Mouse (Mus musculus): ENCODE measurements around the gene Hdac7.

Gene Hdac7

DNA sequence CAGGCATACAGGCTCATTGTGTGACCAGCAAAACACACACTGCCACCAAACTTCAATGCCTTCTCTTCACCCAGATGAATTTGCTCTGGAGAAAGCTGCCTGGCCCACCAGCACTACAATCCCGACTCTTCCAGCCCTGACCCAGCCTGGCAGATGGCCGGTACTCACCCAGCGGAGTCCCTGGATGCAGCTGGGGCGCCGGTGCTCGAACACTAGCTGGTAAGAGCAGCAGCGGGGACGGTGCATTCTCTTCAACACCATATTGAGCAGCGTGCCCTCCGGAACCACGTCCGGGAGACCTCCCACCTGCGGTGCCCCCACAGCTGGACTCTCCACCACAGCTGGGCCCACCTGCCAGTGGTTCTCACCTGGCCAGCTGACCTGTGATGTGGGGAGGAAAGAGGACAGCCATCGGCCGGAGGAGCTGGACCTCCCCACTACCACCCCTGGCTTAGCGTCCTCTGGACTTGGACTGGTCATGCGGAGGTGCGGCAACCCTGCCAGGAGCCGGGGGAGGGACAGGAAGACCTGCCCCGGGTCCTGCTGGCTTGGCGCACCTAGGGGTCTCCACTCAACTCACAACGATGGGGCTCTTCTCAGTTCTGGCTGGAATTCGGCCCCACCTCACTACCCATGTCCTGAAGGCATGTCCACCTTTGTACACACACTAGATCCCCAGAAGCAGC is 77.6 kb downstream of the Hdac7 start:
- DNase-seq: peak; percentile 82 to 92

DNA sequence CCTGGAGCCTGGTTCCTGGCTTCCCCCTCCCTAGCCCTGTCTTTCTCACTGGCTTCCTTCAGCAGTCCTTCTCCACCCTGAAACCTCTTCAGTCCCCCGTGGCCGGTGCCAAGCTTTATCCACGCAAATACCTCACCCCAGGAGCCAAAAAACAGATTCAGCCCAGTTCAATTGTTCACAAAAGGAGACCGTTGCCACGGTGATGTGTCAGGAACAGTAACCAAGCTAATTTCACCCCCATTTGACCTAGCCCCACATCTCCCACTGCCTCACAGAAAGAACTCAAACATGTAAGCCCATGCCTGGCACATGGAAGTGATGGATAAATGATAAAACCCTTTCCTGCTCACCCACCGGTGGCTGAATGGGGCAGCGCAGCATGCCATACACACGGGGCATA is 78.1 kb downstream of the Hdac7 start:
- peak in 1 of 2 experiments; percentile 48 for DNase-seq

GRCm38 (mm10) chr15:97765090-97765794 is 79.1 kb downstream of the Hdac7 start:
- peak; percentile 62 to 85 for DNase-seq

- DNase-seq: peak; percentile 6 to 59
Observed at GRCm38 (mm10) chr15:97764532-97764931, 79.8 kb downstream of the Hdac7 start.

- DNase-seq: peak; percentile 21 to 73
Observed at GRCm38 (mm10) chr15:97763256-97764049, 80.8 kb downstream of the Hdac7 start.

DNA sequence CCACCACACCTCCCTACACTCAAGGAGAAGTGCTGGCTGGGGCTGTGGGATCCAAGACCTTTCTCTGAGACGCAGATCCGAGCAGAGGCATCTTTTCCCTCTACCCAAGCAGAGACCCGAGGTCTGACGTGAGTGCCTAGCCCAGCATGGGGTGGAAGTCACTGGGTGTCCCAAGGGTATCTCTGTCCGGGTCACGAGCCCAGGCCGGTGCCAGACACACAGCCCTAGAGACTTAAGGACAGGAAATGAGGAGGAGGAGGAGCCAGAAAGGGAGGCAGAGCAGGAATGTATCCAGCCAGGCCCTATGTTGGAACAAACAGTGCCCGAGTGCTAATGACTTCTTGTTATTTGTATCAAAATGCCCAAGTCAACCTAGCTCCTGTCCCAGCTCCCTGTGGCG is 81.6 kb downstream of the Hdac7 start:
- DNase-seq: peak; percentile 74 to 90

- DNase-seq: peak; percentile 55 to 77
Observed at GRCm38 (mm10) chr15:97761438-97761837, 82.9 kb downstream of the Hdac7 start.

DNA sequence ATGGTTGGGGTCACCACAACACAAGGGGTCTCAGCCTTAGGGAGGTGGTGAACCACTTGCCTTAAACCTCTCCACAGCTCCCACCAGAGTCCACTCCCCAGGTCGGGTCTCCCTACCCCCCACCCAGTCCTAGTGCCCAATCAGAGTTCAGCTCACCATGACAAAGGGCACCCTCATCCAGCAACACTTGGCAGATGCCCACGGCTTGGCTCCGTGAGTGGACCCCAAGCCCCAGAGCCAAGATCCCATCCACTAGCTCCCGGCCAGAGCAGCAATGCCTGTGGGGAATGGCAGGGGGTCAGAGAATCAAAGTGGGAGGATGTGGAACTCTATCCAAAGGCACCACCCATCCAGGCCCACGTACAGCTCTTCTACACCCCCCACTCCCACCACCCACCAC is 83.3 kb downstream of the Hdac7 start:
- DNase-seq: peak in 1 of 2 experiments; percentile 53

- DNase-seq: peak; percentile 60 to 68
Observed at GRCm38 (mm10) chr15:97760006-97760405, 84.3 kb downstream of the Hdac7 start.

DNA sequence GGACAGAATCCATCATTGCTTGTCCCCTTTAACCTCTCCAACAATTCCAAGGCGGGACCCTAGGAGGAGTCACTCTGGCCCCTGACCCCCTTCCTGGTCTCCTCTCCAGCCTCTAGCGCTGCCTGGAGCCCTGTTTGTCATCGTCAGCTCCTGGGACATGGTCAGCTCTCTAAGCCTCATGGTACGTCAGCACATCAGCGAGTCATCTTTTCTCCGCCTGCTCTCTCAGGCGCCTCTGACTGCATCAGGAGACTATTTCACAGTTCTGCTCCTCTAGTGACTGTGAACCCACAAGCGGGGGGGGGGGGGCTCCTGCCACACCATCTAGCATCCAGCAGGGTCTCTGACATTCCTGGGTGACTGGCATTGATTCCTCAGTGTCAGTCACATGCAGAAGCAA is 88.9 kb downstream of the Hdac7 start:
- no peak for DNase-seq

- peak in 1 of 2 experiments; percentile 64 for DNase-seq
Observed at GRCm38 (mm10) chr15:97754476-97754875, 89.8 kb downstream of the Hdac7 start.

DNA sequence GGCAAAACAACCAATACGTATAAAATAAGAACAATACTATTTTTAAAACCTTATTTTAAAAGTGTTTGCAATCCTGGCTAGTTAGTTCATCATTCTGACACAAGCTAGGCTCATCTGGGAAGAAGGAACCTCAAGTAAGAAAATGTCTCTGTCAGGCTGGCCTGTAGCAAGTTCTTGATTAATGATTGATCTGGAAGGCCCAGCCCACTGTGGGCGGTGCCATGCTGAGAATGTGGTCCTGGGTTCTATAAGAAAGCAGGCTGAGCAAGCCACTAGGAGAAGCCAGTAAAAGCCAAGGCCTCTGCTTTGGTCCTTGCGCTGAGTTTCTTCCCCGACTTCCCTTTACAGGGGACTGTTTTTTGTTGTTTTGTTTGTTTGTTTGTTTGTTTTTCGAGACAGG is 91.8 kb downstream of the Hdac7 start:
- DNase-seq: peak; percentile 54 to 67

- DNase-seq: peak; percentile 44 to 50
Observed at GRCm38 (mm10) chr15:97751676-97752075, 92.6 kb downstream of the Hdac7 start.

- peak; percentile 90 to 94 for DNase-seq
Observed at GRCm38 (mm10) chr15:97750697-97751096, 93.6 kb downstream of the Hdac7 start.

DNA sequence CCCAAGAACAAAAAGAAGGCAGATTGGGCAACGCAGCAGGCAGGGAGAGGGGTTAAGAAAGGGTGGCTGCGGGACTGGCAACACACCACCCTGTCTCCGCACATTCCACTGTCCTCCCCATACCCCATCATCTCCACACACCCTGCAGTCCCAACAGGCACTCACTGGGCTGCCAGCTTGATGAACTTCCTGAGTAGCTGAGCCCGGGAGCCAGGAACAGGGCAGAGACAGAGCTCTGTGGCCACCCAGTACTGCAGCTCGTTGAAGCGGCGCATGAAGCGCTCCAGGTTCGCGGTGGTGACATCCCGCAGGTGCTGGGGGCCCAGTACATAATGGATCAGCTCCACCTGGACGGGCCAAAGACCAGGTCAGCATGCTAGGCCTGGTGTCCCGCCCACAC is 94.5 kb downstream of the Hdac7 start:
- no peak for DNase-seq

DNA sequence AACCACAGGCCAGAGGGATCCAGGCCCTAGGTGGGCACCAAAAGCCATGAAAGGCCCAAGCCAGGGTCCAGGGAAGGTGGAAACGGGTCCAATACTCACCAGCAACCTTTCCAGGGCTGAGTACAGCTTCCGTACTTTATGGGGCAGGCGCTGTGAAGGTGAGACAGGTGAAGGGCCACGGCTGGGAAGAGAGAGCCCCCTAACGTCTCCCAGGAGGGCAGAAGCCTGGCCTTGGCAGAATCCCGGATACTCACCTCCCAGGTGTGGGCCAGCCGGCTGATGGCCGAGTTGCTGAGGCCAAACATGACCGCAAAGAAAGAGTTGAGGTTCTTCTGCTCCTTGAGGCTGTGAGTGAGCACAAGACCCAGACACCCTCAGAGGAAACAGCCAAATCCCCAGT is 94.9 kb downstream of the Hdac7 start:
- no peak for DNase-seq

DNA sequence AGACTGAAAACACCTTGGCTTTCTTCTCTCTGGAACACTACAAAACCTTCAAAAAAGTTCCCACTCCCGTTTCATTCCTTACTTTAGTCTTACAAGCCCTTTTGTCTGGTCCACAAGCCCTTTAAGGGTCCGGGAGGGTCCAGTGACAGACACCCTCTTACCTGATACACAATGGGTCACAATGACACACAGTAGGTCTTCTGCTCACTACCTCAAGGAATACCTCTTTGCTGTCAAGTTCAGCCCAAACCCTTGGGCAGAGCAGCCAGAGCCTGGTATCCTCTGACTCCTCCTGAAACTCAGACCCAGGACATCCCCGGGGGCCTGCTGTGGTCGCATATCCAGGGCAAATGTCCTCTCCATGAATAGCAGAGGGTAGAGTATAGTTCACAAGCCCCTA is 95.3 kb downstream of the Hdac7 start:
- DNase-seq: no peak

DNA sequence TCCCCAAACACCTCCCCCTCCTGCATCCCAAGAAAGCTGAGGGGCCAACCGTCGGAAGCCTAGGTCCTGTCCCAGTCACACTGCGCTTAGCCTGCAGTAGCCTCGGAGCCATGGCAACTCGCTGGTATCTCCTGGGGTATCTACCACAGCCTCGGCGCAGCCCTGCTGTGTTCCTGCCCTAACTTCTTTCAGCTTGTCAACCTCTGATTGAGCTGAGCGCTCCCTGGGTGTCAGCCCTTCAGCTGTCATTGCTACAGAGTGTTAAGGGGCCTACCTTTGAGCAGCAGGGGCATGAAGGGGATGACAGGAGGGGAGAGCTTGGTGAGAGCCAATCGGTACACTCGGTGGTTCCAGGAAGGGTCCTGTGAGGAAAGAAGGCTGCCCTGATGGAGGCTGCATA is 96.0 kb downstream of the Hdac7 start:
- no peak for DNase-seq

DNA sequence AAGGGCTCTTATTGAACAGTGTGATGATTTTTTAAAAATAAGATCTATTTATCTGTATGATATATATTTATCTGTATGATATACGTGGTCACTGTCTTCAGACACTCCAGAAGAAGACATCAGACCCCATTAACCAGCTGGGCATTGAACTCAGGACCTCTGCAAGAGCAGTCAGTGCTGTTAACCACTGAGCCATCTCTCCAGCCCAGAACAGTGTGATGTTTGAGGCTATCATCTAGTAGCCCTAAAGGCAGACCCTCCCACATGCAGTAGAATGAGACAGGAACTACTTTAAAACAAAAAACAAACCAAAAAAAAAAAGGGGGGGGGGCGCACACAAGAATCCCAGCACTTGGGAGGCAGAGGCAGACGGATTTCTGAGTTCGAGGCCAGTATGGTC is 96.8 kb downstream of the Hdac7 start:
- no peak for DNase-seq

DNA sequence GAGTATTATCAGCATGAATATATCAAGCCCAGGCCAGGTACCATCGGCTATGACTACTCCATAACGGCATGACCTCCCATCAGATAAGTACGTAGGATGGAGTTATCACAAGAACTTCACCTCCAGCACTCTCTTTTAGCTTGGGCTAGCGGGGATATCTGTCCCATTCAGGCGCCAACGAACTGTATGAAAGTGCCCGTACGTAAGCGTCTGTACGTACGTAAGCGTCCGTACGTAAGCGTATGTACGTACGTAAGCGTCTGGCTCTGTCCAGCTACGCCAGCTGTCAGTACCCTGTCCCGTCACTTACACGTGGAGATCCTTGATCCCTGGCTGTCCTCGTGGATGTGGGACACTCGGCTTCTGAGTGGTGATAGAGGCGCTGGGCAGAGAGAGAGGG is 97.6 kb downstream of the Hdac7 start:
- no peak for DNase-seq

GRCm38 (mm10) chr15:97746278-97746677 is 98.0 kb downstream of the Hdac7 start:
- DNase-seq: no peak

GRCm38 (mm10) chr15:97745331-97745730 is 99.0 kb downstream of the Hdac7 start:
- peak; percentile 86 to 94 for DNase-seq

DNA sequence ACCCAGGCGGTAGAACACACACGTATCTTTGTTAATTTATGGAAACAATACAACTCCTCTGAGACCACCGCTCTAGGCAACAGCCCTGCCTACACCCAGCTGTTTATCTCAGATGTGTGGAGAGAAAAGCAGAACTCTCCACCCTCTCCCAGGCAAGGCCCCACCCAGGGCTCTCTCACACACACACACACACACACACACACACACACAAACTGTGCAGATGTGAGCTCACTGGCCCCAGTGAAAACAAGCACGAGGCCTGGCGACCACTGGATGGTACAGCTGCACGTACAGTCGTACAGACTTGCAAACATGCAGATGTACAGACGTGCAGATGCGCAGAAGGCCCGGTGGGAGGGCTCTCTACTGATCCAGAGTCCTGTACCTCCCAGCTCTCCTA is 99.4 kb downstream of the Hdac7 start:
- DNase-seq: no peak
